Mouse (Mus musculus): ENCODE data around the gene Trak1. TPM values are rescaled to one million over a fixed set of nuclear protein-coding genes. Genes with fewer than 3 reads are reported as not detected.
A peak's percentile ranks its signal among the peaks of the same experiment; 100 is the strongest.

Trak1 gene
- polyA plus RNA-seq, 1 experiment: 103 TPM

DNA sequence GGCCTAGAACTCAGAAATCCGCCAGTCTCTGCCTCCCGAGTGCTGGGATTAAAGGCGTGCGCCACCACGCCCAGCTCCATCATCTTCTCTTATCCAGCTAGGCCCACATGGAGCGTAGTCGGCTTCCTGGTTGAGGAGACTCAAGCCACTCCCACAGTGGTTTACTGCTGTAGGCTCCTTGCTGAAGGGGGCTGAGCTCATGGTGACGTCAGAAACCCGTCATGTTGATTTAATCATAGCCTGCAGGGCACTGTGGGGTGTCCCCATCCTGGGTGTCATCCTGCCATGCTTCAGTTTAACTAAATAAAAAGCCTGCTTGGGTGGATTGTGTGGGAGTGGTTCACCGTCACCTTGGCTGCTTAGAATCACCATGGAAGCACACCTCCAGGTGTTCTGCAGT lies 92.0 kb downstream of the Trak1 start:
- no peak overlapping the region for H3K4me3 ChIP-seq (replicated peaks; ENCODE audit: insufficient read depth, low read depth, low read length)
- H3K27me3 ChIP-seq (ENCODE audit: control insufficient read depth, insufficient read depth, low read length): no peaks in the 10 kb centered on the region
- WGBS: 89% methylated on average over 10 of the region's 10 CpGs
- DNase-seq: no peak
- peaks cover 40% of the 10 kb centered on the region for H3K4me1 ChIP-seq (ENCODE audit: control insufficient read depth, insufficient read depth, low read length)
- no peak overlapping the region for H3K27ac ChIP-seq (ENCODE audit: insufficient read depth, low read length)
- TF ChIP-seq POLR2A (IDR thresholded peaks at IDR 0.05; ENCODE audit: borderline replicate concordance, insufficient read depth, low read length) (no peak), CTCF (IDR thresholded peaks at IDR 0.05; ENCODE audit: borderline replicate concordance, insufficient read depth, low read depth, low read length) (no peak)

- H3K27ac ChIP-seq (ENCODE audit: insufficient read depth, low read length): no peak overlapping the region
- 24% methylated on average over 13 of the region's 13 CpGs for WGBS
- peak in 1 of 2 experiments; percentile 42 for DNase-seq
Observed at GRCm38 (mm10) chr9:121391898-121392297, 94.6 kb downstream of the Trak1 start.

DNA sequence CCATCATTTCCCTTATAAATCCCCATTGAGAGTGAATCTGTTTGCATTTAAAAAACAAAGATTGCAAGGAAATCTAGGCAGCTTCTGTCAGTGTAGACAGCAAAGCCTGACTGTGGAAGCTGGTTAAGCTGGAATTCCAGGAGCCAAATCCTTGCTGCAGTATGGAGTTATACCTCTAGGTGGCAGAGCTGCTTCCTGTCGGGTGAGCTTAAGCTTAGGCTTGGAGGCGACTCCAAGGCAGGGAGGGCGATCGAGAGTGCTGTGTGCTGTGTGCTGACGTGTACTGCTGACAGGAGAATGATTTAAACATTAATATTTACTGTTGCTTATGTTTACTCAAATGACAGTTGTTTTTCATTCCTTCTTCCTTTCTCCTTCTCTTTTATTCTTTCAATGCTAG lies 95.1 kb downstream of the Trak1 start:
- Histone ChIP-seq H3K4me1 (ENCODE audit: control insufficient read depth, insufficient read depth, low read length) (peaks cover 32% of the 10 kb centered on the region), H3K4me3 (replicated peaks; ENCODE audit: insufficient read depth, low read depth, low read length) (no peak overlapping the region), H3K27me3 (ENCODE audit: control insufficient read depth, insufficient read depth, low read length) (no peaks in the 10 kb centered on the region), H3K27ac (ENCODE audit: insufficient read depth, low read length) (no peak overlapping the region)
- TF ChIP-seq POLR2A (IDR thresholded peaks at IDR 0.05; ENCODE audit: borderline replicate concordance, insufficient read depth, low read length): no peak
- TF ChIP-seq CTCF (IDR thresholded peaks at IDR 0.05; ENCODE audit: borderline replicate concordance, insufficient read depth, low read depth, low read length): peak; percentile 87
- DNase-seq: peak; percentile 83 to 84
- 4% methylated on average over 5 of the region's 5 CpGs for WGBS

More at GRCm38 (mm10) chr9:121391898-121392297, 94.6 kb downstream of the Trak1 start:
- Histone ChIP-seq H3K27me3 (ENCODE audit: control insufficient read depth, insufficient read depth, low read length) (no peaks in the 10 kb centered on the region), H3K4me3 (replicated peaks; ENCODE audit: insufficient read depth, low read depth, low read length) (no peak overlapping the region), H3K4me1 (ENCODE audit: control insufficient read depth, insufficient read depth, low read length) (peaks cover 30% of the 10 kb centered on the region)
- TF ChIP-seq POLR2A (IDR thresholded peaks at IDR 0.05; ENCODE audit: borderline replicate concordance, insufficient read depth, low read length) (no peak), CTCF (IDR thresholded peaks at IDR 0.05; ENCODE audit: borderline replicate concordance, insufficient read depth, low read depth, low read length) (0 out of 2 replicates have a peak, but pooled peaks have one; percentile 29)

DNA sequence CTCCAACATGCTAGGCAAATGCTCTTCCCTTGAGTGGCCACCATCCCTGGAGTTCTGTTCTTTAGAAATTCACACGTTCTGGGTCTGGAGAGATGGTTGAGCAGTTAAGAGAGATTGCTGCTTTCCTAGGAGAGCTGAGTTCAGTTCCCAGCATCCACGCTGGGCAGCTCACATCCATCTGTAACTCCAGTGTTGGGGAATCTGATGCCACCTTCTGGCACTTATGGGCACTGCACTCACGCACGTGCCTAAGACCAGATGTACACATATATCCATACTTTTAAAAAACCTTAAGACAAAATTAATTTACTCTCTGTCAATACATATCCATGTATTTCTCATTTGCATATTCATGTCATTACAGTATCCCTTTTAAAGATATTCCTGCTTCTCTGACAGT lies 95.8 kb downstream of the Trak1 start:
- Histone ChIP-seq H3K27me3 (ENCODE audit: control insufficient read depth, insufficient read depth, low read length) (no peaks in the 10 kb centered on the region), H3K27ac (ENCODE audit: insufficient read depth, low read length) (no peak overlapping the region), H3K4me1 (ENCODE audit: control insufficient read depth, insufficient read depth, low read length) (peaks cover 31% of the 10 kb centered on the region), H3K4me3 (replicated peaks; ENCODE audit: insufficient read depth, low read depth, low read length) (no peak overlapping the region)
- WGBS: 95% methylated on average over 4 of the region's 4 CpGs
- no peak for TF ChIP-seq POLR2A (IDR thresholded peaks at IDR 0.05; ENCODE audit: borderline replicate concordance, insufficient read depth, low read length)
- peak; percentile 50; the same call in 1 of the 2 replicates for TF ChIP-seq CTCF (IDR thresholded peaks at IDR 0.05; ENCODE audit: borderline replicate concordance, insufficient read depth, low read depth, low read length)
- no peak for DNase-seq

- Histone ChIP-seq H3K27me3 (ENCODE audit: control insufficient read depth, insufficient read depth, low read length) (no peaks in the 10 kb centered on the region), H3K27ac (ENCODE audit: insufficient read depth, low read length) (no peak overlapping the region), H3K4me3 (replicated peaks; ENCODE audit: insufficient read depth, low read depth, low read length) (no peak overlapping the region), H3K4me1 (ENCODE audit: control insufficient read depth, insufficient read depth, low read length) (peaks cover 42% of the 10 kb centered on the region)
- TF ChIP-seq POLR2A (IDR thresholded peaks at IDR 0.05; ENCODE audit: borderline replicate concordance, insufficient read depth, low read length) (no peak), CTCF (IDR thresholded peaks at IDR 0.05; ENCODE audit: borderline replicate concordance, insufficient read depth, low read depth, low read length) (no peak)
- no peak for DNase-seq
- 65% methylated on average over 2 of the region's 2 CpGs for WGBS
Observed at GRCm38 (mm10) chr9:121394882-121395281, 97.6 kb downstream of the Trak1 start.

DNA sequence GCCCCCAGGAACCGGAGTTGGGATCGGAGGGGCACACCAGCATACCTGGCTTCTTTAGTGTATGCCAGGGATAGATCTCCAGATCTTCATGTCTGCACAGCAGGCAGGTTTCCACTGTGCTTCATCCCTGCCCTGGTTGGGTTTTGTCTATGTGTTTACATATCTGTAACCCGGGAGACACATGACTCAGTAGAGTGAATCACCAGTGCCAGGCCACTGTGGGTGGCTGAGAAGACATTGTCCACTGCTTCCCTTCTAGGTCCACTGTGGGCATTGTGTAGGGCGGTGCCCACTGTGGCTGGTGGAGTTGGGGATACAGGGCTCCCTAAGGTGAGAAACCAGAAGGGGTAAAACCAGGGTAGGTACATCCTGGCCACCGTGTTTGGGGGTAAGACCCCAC lies 98.5 kb downstream of the Trak1 start:
- no peak overlapping the region for H3K27ac ChIP-seq (ENCODE audit: insufficient read depth, low read length)
- WGBS: 78% methylated on average over 5 of the region's 5 CpGs
- no peak for TF ChIP-seq POLR2A (IDR thresholded peaks at IDR 0.05; ENCODE audit: borderline replicate concordance, insufficient read depth, low read length)
- no peak for TF ChIP-seq CTCF (IDR thresholded peaks at IDR 0.05; ENCODE audit: borderline replicate concordance, insufficient read depth, low read depth, low read length)
- H3K27me3 ChIP-seq (ENCODE audit: control insufficient read depth, insufficient read depth, low read length): no peaks in the 10 kb centered on the region
- no peak for DNase-seq
- H3K4me3 ChIP-seq (replicated peaks; ENCODE audit: insufficient read depth, low read depth, low read length): no peak overlapping the region
- peaks cover 51% of the 10 kb centered on the region for H3K4me1 ChIP-seq (ENCODE audit: control insufficient read depth, insufficient read depth, low read length)

DNA sequence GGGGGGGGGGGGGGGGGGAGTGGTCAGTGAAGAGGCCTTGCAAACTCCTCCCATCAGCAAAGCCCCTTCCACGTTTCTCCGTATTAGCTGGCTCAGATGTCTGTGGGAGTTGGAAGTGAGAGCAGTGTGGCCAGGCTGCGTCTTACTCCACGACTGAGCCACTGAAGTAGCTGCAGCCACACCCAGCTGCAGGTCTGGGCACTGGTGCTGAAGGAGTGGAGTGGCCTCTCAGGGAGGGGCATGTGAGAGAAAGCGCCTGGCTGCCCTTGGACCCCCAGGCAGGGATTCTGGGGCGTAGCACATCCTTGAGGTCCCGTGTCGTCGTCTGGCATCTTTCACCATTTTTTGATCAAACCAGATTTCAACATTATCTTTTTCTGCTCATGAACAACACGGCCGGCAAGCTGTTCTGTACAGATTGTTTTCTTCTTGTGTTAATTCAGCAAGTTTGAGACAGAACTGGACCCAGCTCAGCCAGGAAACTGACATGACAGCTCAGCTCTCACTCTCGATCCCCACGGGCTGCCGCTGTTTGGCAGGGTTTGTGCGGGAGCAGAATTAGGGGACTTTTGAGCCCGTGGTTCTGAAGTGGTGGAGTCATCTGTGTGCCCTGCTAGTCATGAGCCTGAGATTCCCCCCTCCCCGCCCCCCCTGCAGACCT lies 100.9 kb downstream of the Trak1 start:
- peaks cover 60% of the 10 kb centered on the region for H3K4me1 ChIP-seq (ENCODE audit: control insufficient read depth, insufficient read depth, low read length)
- H3K27ac ChIP-seq (ENCODE audit: insufficient read depth, low read length): peak overlapping the region; percentile 41
- no peak for DNase-seq
- TF ChIP-seq CTCF (IDR thresholded peaks at IDR 0.05; ENCODE audit: borderline replicate concordance, insufficient read depth, low read depth, low read length) (no peak), POLR2A (IDR thresholded peaks at IDR 0.05; ENCODE audit: borderline replicate concordance, insufficient read depth, low read length) (no peak)
- no peaks in the 10 kb centered on the region for H3K27me3 ChIP-seq (ENCODE audit: control insufficient read depth, insufficient read depth, low read length)
- 6% methylated on average over 17 of the region's 17 CpGs for WGBS
- H3K4me3 ChIP-seq (replicated peaks; ENCODE audit: insufficient read depth, low read depth, low read length): peak overlapping the region; percentile 26

- DNase-seq: peak; percentile 87 to 93
- peak overlapping the region; percentile 36 for H3K4me3 ChIP-seq (replicated peaks; ENCODE audit: insufficient read depth, low read depth, low read length)
- no peaks in the 10 kb centered on the region for H3K27me3 ChIP-seq (ENCODE audit: control insufficient read depth, insufficient read depth, low read length)
- peaks cover 60% of the 10 kb centered on the region for H3K4me1 ChIP-seq (ENCODE audit: control insufficient read depth, insufficient read depth, low read length)
- 3% methylated on average over 7 of the region's 7 CpGs for WGBS
- H3K27ac ChIP-seq (ENCODE audit: insufficient read depth, low read length): peak overlapping the region; percentile 41
- no peak for TF ChIP-seq CTCF (IDR thresholded peaks at IDR 0.05; ENCODE audit: borderline replicate concordance, insufficient read depth, low read depth, low read length)
Observed at GRCm38 (mm10) chr9:121398761-121399160, 101.5 kb downstream of the Trak1 start.

Data from cerebellum, adult 2 months (tissue).